Mouse (Mus musculus) yolk sac, embryonic 10.5 days (tissue): ENCODE measurements around the gene Gm36210.

Source experiments
- DNase-seq: peaks from one replicate; pipeline ENCODE4 v3.0.0-alpha.2; 2017; ENCODE audit warnings: low spot score

Gene Gm36210

GRCm38 (mm10) chr7:4906466-4906950 is at the start of gene Gm36210:
TSS of gene Gm36210 (minus strand) at chr7:4906516.
- DNase-seq: no peak

GRCm38 (mm10) chr7:4953815-4954445 is 47.6 kb upstream of the Gm36210 start:
- DNase-seq: no peak

- no peak for DNase-seq
These were observed 44.4 kb upstream of the Gm36210 start for GRCm38 (mm10) chr7:4950561-4951342.

- no peak for DNase-seq
These were observed 42.1 kb upstream of the Gm36210 start for GRCm38 (mm10) chr7:4948386-4948785.

- no peak for DNase-seq
These were observed 41.5 kb upstream of the Gm36210 start for GRCm38 (mm10) chr7:4947855-4948254.

GRCm38 (mm10) chr7:4943223-4943815 is 37.0 kb upstream of the Gm36210 start:
- peak; percentile 85 for DNase-seq

GRCm38 (mm10) chr7:4942673-4943072 is 36.4 kb upstream of the Gm36210 start:
- no peak for DNase-seq

- peak; percentile 61 for DNase-seq
These were observed 33.8 kb upstream of the Gm36210 start for GRCm38 (mm10) chr7:4940068-4940479.

GRCm38 (mm10) chr7:4938456-4938855 is 32.1 kb upstream of the Gm36210 start:
- no peak for DNase-seq

GRCm38 (mm10) chr7:4937392-4937791 is 31.1 kb upstream of the Gm36210 start:
- DNase-seq: no peak

- DNase-seq: no peak
These were observed 30.5 kb upstream of the Gm36210 start for GRCm38 (mm10) chr7:4936832-4937231.

- no peak for DNase-seq
These were observed 28.0 kb upstream of the Gm36210 start for GRCm38 (mm10) chr7:4934160-4934914.

GRCm38 (mm10) chr7:4933103-4933502 is 26.8 kb upstream of the Gm36210 start:
- no peak for DNase-seq

GRCm38 (mm10) chr7:4928323-4928722 is 22.0 kb upstream of the Gm36210 start:
- no peak for DNase-seq

GRCm38 (mm10) chr7:4927711-4928110 is 21.4 kb upstream of the Gm36210 start:
- no peak for DNase-seq

- DNase-seq: no peak
These were observed 20.5 kb upstream of the Gm36210 start for GRCm38 (mm10) chr7:4926849-4927248.

- DNase-seq: peak; percentile 48
These were observed 19.4 kb upstream of the Gm36210 start, which contains the start of gene Ssc5d for GRCm38 (mm10) chr7:4925441-4926381. TSS of gene Ssc5d (plus strand) at chr7:4925785.

GRCm38 (mm10) chr7:4924891-4925301 is 18.6 kb upstream of the Gm36210 start:
- peak; percentile 68 for DNase-seq

- no peak for DNase-seq
These were observed 18.2 kb upstream of the Gm36210 start for GRCm38 (mm10) chr7:4924483-4924882.

- DNase-seq: no peak
These were observed 17.5 kb upstream of the Gm36210 start for GRCm38 (mm10) chr7:4923586-4924364.
